Mouse (Mus musculus) stomach, adult 2 months (tissue): ENCODE results near the gene Eif2s2. TPM values are rescaled to one million over a fixed set of nuclear protein-coding genes. Genes with fewer than 3 reads are reported as not detected.

Experiments used
- polyA plus RNA-seq: library from polyadenylated mRNA; depleted of rRNA; stranded (reverse); fragments of >200 nt; gene quantifications from 2 replicates; pipeline ENCODE4 v1.2.3, GENCODE M21; 2012; rRNA removed

Eif2s2 gene
- 0.83 and 1.5 TPM in 2 replicates for polyA plus RNA-seq

GRCm38 (mm10) chr2:154892201-154893044, at the start of gene Eif2s2:
Gene Eif2s2, minus strand, starts transcription at chr2:154892935.

Other genes with a start within 250 kb of the Eif2s2 start
- gene Chmp4b, start 241.2 kb downstream of the Eif2s2 start, polyA plus RNA-seq = 32.9 and 39.2 TPM in 2 replicates
- gene Gm14214, start 122.9 kb downstream of the Eif2s2 start, polyA plus RNA-seq = not detected in 2 replicates
- gene Raly, start 101.8 kb downstream of the Eif2s2 start, polyA plus RNA-seq = 66.9 and 107 TPM in 2 replicates
- gene a, start 101.5 kb downstream of the Eif2s2 start, polyA plus RNA-seq = 0.21 TPM in 1 of 2 replicates, not detected in the other
- 0.01 TPM in 1 of 2 replicates, not detected in the other for gene Gm14226, start 125.3 kb upstream of the Eif2s2 start, polyA plus RNA-seq
- gene Ahcy, start 181.6 kb upstream of the Eif2s2 start, polyA plus RNA-seq = 15.7 and 16.9 TPM in 2 replicates
- gene Itch, start 240.6 kb upstream of the Eif2s2 start, polyA plus RNA-seq = 1.7 and 2.1 TPM in 2 replicates